Mouse (Mus musculus) CH12F3 (cell line): ENCODE results near the gene Kcnd3.

Source experiments
- in situ Hi-C: fragments of 300-500 bp; cut with MboI; formaldehyde crosslinking; loops from 2 replicates; pipeline ENCODE4 v1.14.3; 2020; ENCODE audit warnings: low sequenced_read_pairs

Gene Kcnd3

DNA sequence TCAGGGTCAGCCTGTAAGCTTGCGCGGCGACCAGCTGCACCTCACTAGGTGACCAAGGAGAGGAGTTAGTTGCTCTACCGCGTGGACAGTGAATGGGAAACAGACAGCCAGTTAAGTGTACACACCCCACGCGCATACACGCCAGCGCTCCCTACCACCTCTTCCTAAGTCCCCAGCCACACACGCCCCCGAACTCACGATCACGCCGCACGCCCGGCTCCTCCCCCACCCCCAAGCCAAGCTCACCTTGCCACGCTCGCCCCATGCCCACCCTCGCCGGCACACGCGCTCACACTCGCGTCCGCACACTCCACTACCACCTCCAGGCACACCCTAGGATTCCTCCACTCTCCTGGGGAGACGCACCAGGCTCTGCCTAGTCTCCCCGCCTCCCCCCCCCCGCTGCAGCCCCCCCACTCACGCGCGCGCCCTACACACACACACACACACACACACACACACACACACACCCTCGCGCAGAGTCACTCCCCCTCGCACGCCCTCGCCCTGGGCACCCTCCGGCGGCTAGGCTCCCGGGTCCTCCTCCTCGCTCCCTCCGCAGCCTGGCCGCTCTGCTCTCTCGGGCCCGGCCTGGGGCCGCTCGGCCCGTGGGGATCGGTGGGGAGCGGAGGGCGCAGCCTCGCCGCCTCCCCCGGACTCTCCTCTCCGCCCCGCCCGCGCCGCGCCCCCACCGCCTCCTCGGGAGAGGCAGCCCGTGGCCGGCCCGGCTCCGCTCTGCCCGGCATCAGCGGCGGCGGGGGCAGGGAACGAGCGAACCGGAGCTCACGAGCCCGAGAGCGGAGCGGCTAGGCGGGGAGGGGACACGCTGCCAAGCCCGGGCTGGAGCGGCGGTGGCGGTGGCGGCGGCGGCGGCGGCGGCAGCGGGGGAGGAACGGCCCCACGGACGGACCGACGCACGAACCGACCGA, at the start of gene Kcnd3:
Kcnd3 (plus strand) TSS at position 704 of the 929 bp plus-strand sequence.
- in situ Hi-C loops = no loop called here

- in situ Hi-C loops = no loop called here
These were observed 49.5 kb upstream of the Kcnd3 start for GRCm38 (mm10) chr3:105402676-105403075.

GRCm38 (mm10) chr3:105403410-105404076, 48.6 kb upstream of the Kcnd3 start:
- in situ Hi-C loops = no loop called here

GRCm38 (mm10) chr3:105404077-105404446, 48.1 kb upstream of the Kcnd3 start:
- in situ Hi-C loops = no loop called here

- in situ Hi-C loops = no loop called here
These were observed 46.6 kb upstream of the Kcnd3 start for GRCm38 (mm10) chr3:105405516-105405915.

- in situ Hi-C loops = no loop called here
These were observed 46.1 kb upstream of the Kcnd3 start for GRCm38 (mm10) chr3:105406036-105406435.

GRCm38 (mm10) chr3:105408211-105408610, 43.9 kb upstream of the Kcnd3 start:
- in situ Hi-C loops = no loop called here

DNA sequence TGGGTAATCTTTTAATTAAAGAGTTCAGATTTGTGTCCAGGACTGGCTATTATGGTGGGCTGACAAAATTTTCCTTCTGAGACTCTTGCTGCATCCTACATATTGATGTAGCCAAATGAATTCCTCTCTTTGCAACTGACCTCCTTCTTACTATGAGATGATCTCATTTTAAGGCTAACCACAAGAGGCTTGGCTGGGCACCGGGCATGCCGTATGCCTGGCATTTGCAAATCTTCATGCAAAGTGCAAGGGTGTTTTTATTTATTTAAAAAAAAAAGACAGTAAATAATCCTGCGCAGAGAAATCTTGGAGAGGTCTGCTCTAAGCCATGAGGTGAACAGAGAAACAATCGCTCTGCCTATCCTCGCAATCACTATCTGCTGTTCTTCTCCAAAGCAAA, 41.3 kb upstream of the Kcnd3 start:
- in situ Hi-C loops = no loop called here

DNA sequence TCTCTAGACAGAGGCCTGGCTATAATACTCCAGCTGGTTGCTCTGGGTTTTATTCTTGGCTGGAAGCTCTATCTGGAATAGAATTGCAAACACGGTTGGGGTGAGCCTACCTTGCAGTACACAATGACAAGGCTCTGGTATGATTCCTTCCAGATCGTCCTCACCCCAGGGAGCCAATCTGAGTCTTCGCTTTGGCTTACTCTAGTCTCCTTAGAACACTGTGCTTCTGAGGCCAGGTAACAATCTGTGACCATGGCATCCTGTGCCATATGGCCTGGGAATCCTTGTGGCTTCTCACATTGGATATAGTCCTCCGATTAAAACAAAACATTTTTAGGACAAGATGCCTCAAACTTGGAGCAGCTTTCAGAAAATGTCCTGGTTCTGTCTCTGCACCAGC, 40.4 kb upstream of the Kcnd3 start:
- in situ Hi-C loops = no loop called here

DNA sequence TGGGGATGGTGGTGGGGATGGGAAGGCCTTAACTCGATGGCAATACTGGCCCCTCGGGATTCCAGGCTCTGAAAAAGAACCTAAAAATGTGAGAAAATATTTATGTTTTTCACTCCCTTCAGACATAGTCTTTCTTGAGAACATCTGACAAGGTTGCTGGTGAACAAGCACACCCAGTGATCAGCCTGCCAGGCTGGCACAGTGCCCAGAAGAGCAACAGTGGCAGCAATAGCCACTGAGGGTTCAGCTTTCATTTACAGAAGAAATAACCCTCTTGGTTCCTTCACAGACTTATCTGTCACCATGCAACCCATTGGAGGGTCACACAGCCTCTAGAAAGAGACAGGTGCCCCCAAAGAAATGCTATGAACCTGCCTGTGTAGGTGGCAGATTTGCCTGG, 39.9 kb upstream of the Kcnd3 start:
- in situ Hi-C loops = no loop called here

DNA sequence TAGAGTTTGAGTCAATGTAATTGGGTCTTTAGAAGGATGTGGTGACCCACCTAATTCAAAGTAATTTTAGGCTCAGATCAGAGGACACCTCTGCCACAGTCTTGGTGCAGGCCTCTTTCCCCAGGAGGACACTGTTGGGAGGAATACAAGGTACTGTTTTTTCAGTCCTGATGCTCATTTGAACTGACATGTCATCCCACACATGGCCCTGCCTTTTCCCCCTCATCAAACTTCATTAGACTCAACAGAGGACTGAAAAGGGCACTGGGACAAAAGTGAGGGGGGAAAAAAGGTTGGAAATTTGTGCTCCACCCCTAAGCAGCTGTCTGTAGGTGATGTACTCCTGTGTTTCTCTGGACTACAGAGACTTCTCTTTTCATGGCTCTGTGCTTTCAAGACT, 39.4 kb upstream of the Kcnd3 start:
- in situ Hi-C loops = no loop called here

DNA sequence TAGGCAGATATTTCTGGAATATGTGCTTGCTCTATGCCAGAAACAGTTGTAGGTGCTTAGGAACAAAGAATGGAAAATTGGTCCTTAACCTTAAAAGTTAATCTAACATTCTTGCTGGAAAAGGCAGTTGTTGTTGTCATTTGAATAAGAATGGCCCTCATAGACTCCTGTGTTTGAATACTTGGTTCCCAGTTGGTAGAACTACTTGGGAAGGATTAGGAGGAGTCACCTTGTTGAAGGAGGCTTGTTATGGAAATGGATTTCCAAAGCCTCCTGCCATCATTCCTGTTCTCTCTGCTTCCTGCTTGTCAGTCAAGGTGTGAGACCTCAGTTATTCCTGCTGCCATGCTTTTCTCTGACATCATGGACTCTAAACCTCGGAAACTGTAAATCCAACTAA, 33.7 kb upstream of the Kcnd3 start:
- in situ Hi-C loops = no loop called here

DNA sequence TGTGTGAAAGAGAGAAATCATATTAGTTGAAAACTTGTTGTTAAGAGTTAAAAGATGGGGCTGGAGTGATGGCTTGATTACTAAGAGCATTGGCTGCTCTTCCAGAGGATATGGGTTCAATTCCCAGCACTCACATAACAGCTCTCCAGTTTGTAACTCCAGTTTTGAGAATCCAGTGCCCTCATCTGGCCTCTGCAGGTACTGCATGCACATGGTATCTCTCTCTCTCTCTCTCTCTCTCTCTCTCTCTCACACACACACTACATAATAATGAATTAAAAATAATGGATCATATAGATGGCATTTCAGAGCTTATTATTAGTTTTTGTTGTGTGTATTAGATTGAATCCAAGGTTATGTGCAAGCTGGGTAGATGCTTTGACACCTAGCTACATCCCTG, 29.7 kb upstream of the Kcnd3 start:
- in situ Hi-C loops = no loop called here

- in situ Hi-C loops = no loop called here
These were observed 28.7 kb upstream of the Kcnd3 start for GRCm38 (mm10) chr3:105423427-105423826.

DNA sequence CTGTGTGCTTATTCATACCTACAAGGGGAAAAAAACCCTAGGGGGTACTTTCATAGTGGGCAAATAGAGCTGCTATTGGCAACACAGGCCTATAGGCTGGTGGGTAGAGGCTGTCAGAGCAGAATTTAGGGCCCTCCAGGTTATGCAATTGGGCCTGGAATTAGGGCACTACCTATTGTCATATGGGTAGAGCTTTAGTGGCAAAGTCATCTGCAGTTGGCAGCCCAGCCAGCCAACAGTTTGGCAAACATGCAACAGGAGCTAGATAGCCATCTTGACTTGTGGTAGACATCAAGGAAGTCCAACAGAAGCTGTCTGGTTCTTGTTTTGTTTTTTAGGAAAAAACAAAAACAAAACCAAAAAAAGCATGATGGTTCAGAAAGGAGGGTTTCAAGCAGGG, 23.5 kb upstream of the Kcnd3 start:
- in situ Hi-C loops = no loop called here

DNA sequence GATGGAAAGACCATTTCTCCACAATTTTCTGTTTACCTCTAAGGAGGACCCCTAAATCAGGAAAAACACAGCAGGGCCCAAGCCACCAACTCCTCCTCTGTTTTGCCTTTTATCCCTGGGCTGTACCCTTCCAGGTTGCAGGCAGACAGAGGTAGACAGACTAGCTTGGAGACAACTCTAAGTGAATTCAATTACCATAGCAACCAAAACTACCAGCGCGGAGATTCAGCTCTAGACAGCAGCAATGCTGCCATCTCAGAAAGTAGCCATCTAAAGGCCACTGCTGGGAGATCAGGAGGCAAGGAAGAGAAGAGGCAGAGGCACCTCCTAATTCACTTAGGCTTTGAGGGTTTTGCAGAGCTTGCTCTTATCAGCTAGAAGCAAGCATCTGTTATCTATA, 15.7 kb upstream of the Kcnd3 start:
- in situ Hi-C loops = no loop called here

DNA sequence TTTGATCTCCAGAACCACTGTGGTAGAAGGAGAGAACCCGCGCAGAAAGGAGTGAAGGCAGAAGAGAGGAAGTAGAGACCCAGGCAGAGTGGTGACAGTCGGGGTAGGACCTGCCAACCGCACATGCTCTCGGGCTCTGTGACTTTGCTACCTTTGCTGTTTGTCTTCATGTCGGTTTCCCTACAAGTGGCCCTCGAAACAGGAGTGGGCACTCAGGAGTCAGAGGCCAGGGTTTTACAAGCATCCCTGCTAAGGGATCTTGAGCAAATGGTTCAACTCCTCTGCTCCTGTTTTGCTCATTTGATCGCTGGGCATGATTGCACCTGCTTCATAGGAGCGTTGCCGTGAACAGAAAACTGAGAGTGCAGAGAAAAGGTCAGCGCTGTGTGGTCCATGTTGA, 15.2 kb upstream of the Kcnd3 start:
- in situ Hi-C loops = no loop called here

DNA sequence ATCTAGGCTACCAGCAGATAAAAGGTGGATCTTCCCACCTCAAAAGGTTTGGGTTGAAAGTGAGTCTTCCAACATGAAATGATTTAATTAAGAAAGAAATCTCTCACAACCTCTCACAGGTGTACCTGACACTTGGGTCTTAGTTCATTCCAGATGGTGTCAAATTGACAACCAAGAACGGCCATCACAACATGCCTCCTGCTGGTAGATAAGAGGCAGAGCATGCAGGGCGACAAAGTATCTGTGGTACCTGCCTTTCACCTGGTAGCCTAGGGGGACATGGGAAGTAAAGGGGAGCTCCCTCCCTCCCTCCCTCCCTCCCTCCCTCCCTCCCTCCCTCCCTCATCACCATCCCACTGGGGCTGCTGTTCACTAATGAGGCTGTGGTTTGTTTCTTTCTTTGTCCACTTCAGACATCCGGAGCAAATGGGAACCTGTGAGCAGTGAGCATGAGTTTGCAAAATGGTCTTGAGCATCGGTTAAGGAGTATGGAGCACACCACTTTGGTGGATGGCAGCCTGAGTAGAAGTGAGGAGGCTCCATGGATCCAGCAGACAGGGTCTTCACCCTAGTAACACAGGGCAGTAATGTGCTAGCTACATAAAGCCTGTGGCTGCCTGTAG, 11.1 kb upstream of the Kcnd3 start:
- in situ Hi-C loops = no loop called here

- in situ Hi-C loops = no loop called here
These were observed 1.3 kb upstream of the Kcnd3 start for GRCm38 (mm10) chr3:105450641-105451470.

GRCm38 (mm10) chr3:105452556-105453213, 555 bp downstream of the Kcnd3 start:
- in situ Hi-C loops = no loop called here
